Mouse (Mus musculus): Measurements from ENCODE around the gene Pam16.

Pam16 gene

GRCm38 (mm10) chr16:4611676-4612075 is 13.1 kb downstream of the Pam16 start:
- in situ Hi-C loops (cut with MseI, MboI): loop anchor here in 1 of 2 experiments (5.0 kb wide), 1 partner anchor 44 kb away; no protein-coding TSS in a partner anchor

- in situ Hi-C loops (cut with MseI, MboI): loop anchor here in 1 of 2 experiments (5.0 kb wide), 1 partner anchor 44 kb away; no protein-coding TSS in a partner anchor
These were observed 13.6 kb downstream of the Pam16 start for GRCm38 (mm10) chr16:4611193-4611592.

- in situ Hi-C loops (cut with MseI, MboI): loop anchor here in 1 of 2 experiments (5.0 kb wide), 1 partner anchor 46 kb away; no protein-coding TSS in a partner anchor
These were observed 16.2 kb downstream of the Pam16 start for GRCm38 (mm10) chr16:4608532-4609059.

DNA sequence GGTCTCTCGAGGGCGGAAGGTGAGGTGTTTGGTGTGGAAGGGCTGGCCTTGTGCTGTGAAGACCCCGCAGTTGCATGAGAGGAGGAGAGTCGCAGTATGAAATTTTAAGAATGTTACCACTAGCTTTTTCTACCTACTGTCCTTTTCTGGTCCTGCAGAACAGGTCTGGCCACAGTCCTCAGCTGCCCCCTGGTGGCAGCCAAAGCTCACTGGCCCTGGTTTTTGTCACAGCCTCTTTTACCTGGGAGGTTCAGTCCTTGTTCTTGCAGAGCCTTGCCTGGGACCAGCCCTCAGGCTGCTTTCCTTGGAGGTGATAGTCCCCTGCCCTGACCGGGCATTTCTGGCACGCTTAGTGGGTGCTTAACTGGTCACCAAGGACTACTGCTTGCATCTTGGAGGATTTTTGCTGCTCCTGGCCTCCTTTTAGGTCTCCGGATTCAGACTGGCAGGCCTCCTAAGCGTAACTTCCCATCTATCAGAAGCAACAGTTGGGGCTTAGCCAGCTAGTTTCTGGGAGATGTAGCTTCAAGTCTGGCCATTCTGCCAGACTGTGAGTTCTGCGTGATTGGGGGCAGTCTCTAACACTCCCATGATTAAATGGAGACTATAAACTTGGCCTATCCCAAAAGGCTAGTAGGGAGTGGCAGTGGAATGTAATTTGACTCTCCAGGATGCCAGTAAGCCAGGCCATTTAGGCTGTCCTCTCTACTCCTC is 16.8 kb downstream of the Pam16 start:
- in situ Hi-C loops (cut with MseI, MboI): loop anchor here in 1 of 2 experiments (5.0 kb wide), 1 partner anchor 46 kb away; no protein-coding TSS in a partner anchor

DNA sequence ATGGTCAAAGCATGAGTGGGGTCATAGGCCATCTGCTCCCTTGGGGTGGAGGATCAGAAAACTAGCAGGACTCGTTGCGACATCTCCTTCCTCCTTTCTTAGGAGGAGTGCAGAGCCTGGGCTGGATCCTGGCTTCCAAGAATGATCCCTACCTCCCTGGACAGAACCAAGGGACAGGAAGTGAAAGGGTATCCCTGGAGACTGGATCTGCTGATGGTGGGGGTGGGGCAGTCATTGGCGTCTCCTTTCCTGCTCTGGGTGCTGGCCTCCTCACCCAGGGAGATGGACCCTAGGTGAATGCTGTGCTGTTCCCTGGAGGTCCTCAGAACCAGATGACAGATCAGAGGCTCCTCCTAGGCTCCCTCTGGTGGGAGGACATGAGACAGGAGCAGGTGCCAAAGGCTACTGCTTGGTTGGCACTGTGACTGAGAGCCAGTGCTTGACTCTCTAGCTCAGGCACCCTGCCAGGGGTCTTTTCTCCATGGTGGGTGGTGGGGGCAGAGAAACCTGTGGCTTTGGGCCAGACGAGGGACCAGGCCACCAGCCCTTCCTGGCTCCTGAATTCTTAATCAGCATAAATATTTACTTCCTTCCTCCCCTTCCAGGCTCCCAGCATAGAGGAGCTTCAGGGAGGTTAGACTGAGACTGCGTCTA is 18.2 kb downstream of the Pam16 start:
- in situ Hi-C loops (cut with MseI, MboI): loop anchor here in 1 of 2 experiments (5.0 kb wide), 1 partner anchor 44 kb away; no protein-coding TSS in a partner anchor

GRCm38 (mm10) chr16:4605514-4606131 is 19.2 kb downstream of the Pam16 start:
- in situ Hi-C loops (cut with MseI, MboI): loop anchor here in 1 of 2 experiments (5.0 kb wide), 1 partner anchor 43 kb away; no protein-coding TSS in a partner anchor

GRCm38 (mm10) chr16:4604293-4604837 is 20.4 kb downstream of the Pam16 start:
- in situ Hi-C loops (cut with MseI, MboI): no loop called here

- in situ Hi-C loops (cut with MseI, MboI): no loop called here
These were observed 21.3 kb downstream of the Pam16 start for GRCm38 (mm10) chr16:4603453-4603837.

DNA sequence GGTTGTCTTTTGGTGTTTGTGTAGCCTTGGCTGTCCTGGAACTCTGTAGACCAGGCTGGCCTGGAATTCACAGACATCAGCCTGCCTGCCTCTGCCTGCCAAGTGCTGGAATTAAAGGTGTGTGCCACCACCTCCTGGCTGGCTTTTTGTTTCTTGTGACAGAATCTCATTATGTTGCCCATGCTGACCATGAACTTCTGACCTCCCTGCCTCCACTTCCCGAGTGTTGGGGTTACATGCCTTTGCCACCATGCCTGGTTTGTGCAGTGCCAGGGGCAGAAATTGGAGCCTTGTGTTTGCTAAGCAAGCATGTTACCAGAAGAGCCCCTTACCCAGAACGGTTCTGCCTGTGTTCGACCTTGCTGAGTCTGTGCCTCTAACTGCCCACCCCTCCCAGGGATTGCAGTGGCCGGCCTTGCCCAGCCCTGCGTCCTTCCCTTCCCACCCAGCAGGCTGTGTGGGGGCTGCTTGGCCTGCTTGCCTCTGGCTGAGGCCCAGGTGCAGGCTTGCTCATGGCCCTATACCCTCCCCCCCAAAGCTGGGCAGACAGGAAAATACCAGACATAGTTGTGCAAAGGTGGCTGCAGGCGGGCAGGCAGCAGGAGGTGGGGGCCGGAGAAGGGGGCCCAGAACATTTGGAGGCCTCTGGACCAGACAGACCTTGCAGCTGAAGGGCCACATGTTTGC is 21.9 kb downstream of the Pam16 start:
- in situ Hi-C loops (cut with MseI, MboI): no loop called here

DNA sequence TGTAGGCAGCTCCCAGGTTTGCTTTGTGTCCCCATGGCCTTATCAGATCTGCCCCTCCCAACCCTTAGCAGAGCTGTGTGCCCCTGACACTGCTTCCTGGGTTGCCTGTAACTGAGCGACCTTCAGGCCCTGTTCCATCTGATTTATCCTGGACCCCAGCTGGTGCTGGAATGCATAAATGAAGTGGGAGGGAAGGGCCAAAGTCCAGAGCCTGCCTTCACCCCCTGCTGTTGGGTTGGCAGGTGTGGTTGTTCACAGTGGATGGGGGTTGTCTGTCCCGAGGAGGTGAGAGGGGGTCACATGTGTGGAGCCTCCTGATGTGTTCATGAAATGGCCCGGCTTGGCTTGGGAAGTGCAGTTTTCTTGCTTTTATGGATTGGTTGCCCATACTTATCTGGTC is 22.6 kb downstream of the Pam16 start:
- in situ Hi-C loops (cut with MseI, MboI): no loop called here

DNA sequence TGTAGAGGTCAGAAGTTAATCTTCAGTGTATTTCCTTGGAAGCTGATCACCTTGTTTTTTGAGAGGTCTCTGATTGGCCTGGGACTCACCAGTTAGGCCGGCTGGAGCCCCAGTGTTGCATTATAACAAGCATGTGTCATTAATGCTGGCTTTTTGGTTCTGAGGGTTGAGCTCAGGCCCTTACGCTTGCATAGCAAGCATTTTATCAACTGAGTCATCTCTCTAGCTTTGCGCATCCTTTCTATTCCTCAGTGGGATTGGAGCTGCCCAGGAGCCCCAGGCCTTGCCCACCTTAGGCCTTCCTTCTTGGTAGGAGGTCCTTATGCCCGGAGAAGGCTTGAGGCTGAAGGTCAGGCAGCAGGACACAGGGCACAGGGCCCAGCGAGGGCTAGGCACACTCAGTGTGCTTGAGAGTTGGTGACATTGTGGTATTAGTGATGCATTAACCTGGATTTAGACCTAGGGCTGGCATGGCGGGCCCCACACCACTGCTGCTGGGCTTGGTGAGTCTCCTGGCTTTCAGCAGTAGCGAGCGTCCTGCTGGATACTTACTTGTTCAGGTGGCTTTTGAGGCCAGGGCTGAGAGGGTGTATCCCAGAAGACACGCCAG is 24.0 kb downstream of the Pam16 start:
- in situ Hi-C loops (cut with MseI, MboI): no loop called here

- in situ Hi-C loops (cut with MseI, MboI): no loop called here
These were observed 25.2 kb downstream of the Pam16 start for GRCm38 (mm10) chr16:4599616-4600015.

DNA sequence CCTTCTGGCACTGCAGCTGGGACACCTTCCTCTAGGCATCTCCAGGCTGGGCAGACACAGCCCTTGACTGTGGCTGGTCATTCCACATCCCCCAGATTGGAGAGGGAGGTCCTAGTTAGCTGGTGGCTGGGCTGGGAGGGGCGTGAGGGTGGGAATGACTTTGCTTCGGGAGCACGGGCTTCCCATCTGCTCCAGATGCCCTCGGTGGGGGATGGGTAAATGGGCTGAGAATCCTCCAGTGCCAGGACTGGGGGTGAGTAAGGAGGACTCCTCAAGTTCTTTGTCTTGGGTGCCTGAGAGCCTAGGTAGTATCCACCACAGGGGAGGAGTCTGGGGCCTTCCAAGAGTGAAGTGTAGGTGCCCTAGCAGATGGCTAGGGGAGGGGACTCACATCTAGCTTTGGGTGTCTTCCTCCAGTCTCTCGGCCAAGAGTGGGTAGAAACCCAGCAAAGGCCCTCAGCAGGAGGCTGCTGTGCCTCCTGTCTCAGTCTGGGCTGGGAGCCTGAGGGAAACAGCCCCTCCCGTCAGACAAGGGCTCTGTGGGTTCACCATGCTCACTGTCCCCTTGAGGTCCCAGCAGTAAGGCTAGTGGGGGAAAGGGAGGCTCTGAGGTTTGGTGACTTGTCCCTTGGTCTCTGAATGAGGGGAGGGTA is 25.8 kb downstream of the Pam16 start:
- in situ Hi-C loops (cut with MseI, MboI): no loop called here

DNA sequence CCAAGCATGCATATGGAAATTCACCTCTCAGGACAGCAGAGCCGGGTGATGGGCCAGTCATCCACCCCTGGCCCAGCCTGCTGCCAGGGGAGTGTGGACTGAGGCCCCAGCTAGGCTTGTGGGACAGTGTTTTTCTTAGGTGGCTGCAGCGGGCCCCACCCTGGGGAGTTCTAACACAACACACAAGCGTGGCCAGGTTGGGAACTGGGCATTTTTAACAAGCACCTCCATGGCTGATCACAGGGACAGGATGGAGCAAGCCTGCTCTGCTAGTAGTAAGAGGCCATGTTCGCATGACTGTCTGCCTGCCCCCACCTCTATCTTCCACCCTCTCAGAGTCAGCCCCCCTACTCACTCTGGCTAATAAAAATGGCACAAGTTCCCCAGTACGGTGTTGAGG is 26.7 kb downstream of the Pam16 start:
- in situ Hi-C loops (cut with MseI, MboI): no loop called here

DNA sequence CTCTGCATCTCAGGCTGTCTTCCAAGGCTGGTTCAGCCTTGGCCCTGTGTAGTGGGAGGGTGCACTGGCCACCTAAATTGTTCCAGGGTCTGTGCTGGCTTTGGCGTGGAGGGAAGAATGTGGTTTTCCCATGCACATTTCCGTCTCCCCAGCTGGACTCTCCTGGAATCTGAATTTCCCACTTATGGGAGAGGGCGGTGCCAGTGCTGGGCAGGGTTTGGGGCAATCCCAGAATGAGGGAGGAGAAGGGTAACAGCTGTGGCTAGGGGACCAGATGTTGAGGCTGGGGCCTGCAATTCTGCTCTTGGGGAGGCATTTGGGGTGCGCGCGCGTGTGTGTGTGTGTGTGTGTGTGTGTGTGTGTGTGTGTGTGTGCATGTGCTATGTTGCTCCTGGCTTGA is 27.5 kb downstream of the Pam16 start:
- in situ Hi-C loops (cut with MseI, MboI): no loop called here

DNA sequence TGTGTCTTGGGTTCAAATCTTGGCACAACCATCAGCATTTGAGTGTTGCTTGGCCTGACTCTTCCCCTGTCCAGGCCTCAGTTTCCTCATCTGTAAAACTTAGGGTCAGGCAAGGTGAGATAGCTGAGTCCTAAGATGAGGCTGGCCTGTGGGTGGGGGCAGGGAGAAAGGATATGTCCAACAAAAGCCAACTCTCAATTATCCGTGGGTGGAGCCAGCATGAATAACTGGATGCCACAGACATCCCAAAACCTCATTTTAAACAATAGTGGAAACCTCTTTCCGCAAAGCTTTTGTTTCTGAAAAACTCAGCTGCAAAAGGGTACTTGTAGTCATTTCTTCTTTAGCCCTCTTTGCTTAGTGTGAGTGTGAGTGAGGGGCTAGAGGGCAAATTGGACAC is 28.0 kb downstream of the Pam16 start:
- in situ Hi-C loops (cut with MseI, MboI): no loop called here

- in situ Hi-C loops (cut with MseI, MboI): no loop called here
These were observed 28.6 kb downstream of the Pam16 start for GRCm38 (mm10) chr16:4596141-4596728.

DNA sequence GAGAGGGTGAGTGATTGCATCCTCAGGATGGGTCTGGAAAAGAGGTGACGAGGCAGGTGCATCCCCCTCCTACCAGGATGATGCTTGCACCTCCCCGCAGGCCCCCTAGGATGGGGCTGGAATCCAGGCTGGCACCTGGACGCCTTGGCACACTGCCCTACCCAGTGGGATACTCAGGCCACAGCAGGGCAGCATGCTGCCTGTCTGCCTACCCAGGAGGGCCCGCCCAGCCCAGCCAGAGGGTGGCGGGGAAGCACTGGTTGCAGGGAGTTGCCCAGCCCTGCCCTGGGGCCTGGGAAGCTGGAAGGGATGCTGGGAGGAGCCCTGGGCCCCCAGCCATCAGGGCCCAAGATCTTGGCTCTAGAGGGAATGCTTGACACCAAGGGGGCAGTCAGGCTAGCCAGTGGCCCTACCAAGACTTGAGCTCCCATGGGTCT is 29.2 kb downstream of the Pam16 start:
- in situ Hi-C loops (cut with MseI, MboI): no loop called here

GRCm38 (mm10) chr16:4594814-4595526 is 29.8 kb downstream of the Pam16 start:
- in situ Hi-C loops (cut with MseI, MboI): no loop called here
